Mouse (Mus musculus) 3134 (cell line): ENCODE data around the gene Madcam1.

Experiments used
- DNase-seq: peaks from one replicate; pipeline ENCODE4 v3.0.0-alpha.2; 2011; ENCODE audit warnings: low spot score; ENCODE audit not compliant: insufficient read length; ENCODE audit errors: extremely low read depth

The Madcam1 gene

GRCm38 (mm10) chr10:79664131-79664665 is at the start of gene Madcam1:
TSS of gene Madcam1 (plus strand) at chr10:79664559.
- DNase-seq, result peak; percentile 61

DNA sequence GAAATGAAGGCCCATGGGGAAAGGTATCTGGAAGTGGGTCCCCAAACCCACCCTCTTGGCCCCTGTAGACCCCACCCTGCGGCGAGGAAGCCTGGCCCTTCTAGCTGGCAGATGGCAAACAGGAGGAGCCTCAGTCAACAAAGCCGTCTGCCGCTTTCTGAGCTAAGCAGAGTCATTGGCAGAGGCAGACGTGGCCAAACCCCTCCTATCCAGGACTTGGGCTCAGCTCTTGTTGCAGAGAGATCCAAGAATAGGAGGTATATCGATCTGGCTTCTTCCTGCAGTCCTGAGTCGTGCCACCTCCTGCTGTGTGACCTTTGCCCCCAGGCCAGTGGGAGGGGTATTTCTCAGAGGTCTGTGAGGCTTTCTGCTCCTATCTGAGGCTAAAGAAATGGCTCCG is 48.5 kb upstream of the Madcam1 start:
- DNase-seq, result no peak

- no peak for DNase-seq
Observed at GRCm38 (mm10) chr10:79616376-79616775, 48.0 kb upstream of the Madcam1 start.

- DNase-seq, result peak; percentile 74
Observed at GRCm38 (mm10) chr10:79623950-79624349, 40.4 kb upstream of the Madcam1 start.

DNA sequence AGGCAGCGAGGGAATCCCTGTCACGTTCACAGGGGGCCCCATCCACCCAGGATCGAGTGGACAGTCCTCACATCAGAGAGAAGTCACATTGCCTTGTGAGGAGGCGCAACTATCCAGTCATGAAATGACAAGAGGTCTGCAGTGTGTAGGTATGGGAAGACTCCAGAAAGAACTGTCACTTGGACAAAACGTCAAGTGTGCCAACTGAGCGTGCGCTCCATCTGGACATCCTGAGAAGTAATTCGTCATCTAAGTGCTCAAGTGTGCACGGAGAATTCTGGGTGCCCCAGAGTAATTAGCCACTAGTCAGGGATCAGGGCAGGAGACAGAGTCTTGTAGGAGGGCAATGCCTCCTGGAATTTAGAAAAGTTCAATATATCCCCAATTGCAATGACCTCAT is 39.0 kb upstream of the Madcam1 start:
- DNase-seq, result no peak

DNA sequence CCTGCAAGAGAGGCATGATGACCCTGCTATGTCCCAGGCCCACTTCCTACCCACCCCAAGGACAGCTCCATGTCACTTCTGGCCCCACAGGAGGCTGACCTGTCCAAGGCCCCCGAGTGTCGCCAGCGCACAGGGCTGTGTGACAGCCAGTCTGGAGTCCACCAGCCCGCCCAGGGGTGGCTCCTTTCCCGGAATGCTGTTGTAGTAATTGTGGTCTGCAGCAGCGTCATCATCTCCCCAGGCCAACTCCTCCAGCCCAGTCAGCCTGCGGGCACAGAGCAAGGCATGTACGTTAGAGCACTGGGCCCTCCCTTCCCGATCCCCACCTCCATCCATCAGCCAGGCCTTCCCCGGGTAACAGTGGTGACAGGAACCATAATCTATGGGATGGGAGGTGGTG is 38.2 kb upstream of the Madcam1 start:
- DNase-seq, result peak; percentile 86

DNA sequence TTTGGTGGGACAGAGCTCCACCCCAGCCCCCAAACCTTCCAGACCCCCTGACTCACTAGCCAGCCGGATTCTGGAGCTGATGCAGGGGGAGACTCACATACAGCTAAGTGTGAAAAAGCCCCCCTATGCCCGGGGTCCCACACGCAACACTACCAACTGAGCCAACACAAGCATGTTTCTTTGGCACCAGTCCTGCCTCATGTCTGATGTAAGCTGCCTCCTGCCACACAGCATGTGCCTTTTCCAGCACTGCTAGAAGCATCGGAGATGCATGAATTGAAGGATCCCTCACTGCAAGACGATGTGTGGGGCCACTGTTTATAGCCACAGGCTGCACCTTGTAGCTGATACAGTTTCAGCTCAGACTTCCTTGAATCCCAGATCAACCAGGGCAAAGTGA is 36.0 kb upstream of the Madcam1 start:
- no peak for DNase-seq

DNA sequence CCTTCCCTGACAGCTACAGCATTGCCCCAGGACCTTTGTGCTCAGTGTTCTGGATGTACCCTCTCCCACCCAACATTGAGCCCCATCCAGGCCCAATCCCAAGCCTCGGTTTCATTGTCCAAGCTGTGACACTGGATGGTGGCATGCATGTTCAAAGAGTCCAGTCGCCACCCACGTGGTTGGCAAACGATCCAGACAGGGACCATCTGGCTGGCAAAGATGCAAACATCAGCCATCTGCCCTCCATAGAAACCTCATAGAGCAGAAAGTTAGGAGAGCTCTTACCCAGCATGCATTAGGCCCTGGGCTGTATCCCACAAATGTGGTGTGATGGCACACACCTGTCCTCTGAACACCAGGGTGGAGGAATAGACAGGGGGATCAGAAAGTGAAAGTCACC is 32.9 kb upstream of the Madcam1 start:
- no peak for DNase-seq

- peak; percentile 71 for DNase-seq
Observed at GRCm38 (mm10) chr10:79633006-79633777, 31.2 kb upstream of the Madcam1 start.

GRCm38 (mm10) chr10:79636287-79636686 is 28.1 kb upstream of the Madcam1 start:
- DNase-seq, result no peak

DNA sequence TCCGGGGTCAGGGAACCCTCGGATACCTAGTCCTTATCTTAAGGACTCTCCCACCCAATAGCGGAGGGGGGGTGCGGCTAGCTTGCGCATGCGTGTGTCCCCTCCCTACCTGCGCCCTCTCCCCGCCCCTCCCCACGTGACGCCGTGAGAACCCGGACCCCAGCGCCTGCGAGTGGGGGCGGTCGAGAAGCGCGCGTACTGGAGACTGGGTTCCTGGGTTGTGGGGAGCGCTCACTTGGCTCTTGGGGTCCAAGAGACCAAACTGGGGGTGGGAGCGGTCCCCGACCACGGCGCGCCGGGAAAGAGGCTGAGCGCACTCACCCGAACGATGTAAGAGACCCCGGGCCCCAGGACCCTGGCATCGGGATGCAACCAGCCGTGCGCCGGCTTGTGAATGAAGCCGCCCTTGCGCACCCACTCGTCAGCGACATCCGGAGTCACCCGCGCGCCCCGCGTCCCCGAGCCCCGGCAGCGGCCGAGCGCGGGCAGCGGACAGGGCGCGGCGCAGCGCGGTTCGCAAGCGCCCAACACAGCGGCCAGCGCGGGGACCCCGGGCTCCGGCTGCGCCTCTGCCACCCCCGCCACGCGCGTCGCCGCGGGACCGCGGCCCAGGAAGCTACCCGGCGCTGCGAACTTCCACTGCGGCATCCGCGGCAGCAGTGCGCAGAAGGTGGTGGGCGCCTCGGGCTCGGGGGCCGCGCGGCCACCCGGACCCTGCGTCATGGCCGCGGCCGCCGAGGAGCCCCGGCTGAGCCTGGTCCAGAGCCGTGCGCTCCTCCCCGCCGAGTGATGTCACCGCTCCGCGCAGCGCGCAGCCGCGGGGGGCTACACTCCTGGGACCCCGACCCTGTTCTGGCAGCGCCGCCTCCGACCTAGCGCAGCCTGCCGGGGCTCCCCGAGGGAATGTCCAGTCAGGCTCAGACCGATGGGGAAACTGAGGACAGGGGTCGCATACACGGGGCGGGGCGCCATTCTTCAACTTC is 26.9 kb upstream of the Madcam1 start, which contains the start of gene Shc2:
Shc2 (minus strand) TSS at position 791 of the 983 bp plus-strand sequence.
- DNase-seq, result no peak

GRCm38 (mm10) chr10:79638486-79639204 is 25.7 kb upstream of the Madcam1 start:
- DNase-seq, result no peak

- DNase-seq, result no peak
Observed at GRCm38 (mm10) chr10:79645711-79646110, 18.6 kb upstream of the Madcam1 start, which contains the start of gene Odf3l2. TSS of gene Odf3l2 (minus strand) at chr10:79645738.

GRCm38 (mm10) chr10:79649070-79649751 is 15.1 kb upstream of the Madcam1 start:
- no peak for DNase-seq

DNA sequence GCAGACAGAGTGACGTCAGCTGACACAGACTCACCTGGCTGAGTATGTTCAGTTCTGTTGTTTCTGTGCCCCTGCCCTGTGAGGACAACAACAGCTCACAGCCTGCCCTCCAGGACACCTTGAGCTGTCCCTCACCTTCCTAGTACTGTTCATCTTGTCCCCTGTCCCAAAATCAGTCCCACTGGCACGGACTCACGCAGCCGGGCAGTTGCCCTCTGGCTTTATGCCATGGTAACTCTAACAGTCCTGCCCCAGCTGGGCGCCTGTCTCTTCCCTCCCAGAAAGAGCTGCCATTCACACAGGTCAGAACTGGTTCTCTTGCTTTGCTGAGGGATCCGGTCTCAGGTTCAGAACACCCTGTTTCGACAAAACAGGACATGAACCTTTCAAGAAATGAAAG is 11.6 kb upstream of the Madcam1 start:
- DNase-seq, result no peak

GRCm38 (mm10) chr10:79654946-79655395 is 9.4 kb upstream of the Madcam1 start:
- no peak for DNase-seq

DNA sequence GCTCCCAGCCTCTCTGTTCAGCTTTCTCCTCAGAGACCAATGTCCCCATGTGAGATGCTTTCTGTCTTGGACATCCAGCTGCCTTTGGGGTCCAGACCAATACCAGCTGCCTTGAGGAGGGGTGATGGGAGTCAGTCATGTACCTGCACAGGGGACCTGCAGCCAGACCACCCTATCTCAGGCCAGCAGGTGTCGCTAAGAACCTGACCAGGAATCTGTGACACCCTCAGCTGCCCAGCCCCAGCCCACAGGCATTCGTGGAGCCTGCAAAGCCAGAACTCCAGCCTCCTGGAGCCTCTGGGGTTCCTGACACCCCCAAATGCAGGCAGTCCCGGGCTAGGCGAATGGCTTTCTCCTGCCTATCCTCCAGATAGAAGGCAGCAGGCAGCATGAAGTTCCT is 5.5 kb upstream of the Madcam1 start:
- DNase-seq, result no peak

DNA sequence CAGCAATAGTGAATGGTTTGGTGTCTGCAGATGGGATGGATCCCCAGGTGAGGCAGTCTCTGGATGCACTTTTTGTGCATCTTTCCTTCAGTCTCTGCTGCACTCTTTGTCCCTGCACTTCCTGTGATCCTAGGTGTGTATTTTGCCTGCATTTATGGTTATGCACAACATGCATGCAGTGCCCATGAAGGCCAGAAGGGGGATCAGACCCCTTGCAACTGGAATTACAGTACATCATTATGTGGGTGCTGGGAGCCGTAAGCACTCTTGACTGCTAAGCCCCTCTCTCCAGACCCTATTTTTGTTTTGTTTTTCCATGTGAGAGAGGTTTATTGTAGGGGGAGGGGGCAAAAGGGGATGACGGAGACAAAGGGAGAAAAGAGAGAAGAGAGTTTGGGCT is 4.1 kb upstream of the Madcam1 start:
- no peak for DNase-seq

GRCm38 (mm10) chr10:79661861-79662260 is 2.5 kb upstream of the Madcam1 start:
- DNase-seq, result no peak

GRCm38 (mm10) chr10:79665051-79665450 is 692 bp downstream of the Madcam1 start:
- DNase-seq, result no peak
